Mouse (Mus musculus) hindbrain, embryonic 11.5 days (tissue): ENCODE results near the gene Gm19684. TPM values are rescaled to one million over a fixed set of nuclear protein-coding genes. Genes with fewer than 3 reads are reported as not detected.
"Not testable (repeated sequence)": the region's sequence is repeated elsewhere in the genome, so short reads cannot be mapped to it uniquely, and the experiment has no call there.

Experiments
- ATAC-seq: fragments of 200-750 bp; cut with Nextera tagmentation; 2 replicates; pipeline ENCODE4 v1.8.0; 2017; ENCODE audit warnings: mild to moderate bottlenecking, moderate TSS enrichment, moderate library complexity; ENCODE audit not compliant: low FRiP score
- DNase-seq: peaks from one replicate; pipeline ENCODE4 v3.0.0-alpha.2; 2015; ENCODE audit warnings: low spot score
- H3K27ac ChIP-seq: fragments of 300-500 bp; sonication (generic); 2 replicates; pipeline ENCODE4 v1.5.1; 2014; ENCODE audit warnings: mild to moderate bottlenecking, low read depth, low read length
- H3K27me3 ChIP-seq: fragments of 300-500 bp; sonication (generic); 2 replicates; pipeline ENCODE4 v1.6.1; 2014; ENCODE audit warnings: mild to moderate bottlenecking, low read length, moderate library complexity, mixed read lengths; ENCODE audit not compliant: control insufficient read depth, insufficient read depth
- H3K36me3 ChIP-seq: fragments of 300-500 bp; sonication (generic); 2 replicates; pipeline ENCODE4 v1.6.1; 2014; ENCODE audit warnings: mild to moderate bottlenecking, low read length, moderate library complexity, mixed read lengths; ENCODE audit not compliant: control insufficient read depth, insufficient read depth
- H3K4me1 ChIP-seq: fragments of 300-500 bp; sonication (generic); replicated peaks from 2 replicates; pipeline ENCODE4 v1.6.1; 2014; ENCODE audit warnings: low read length, mixed read lengths; ENCODE audit not compliant: control insufficient read depth, insufficient read depth
- H3K4me2 ChIP-seq: fragments of 300-500 bp; sonication (generic); replicated peaks from 2 replicates; pipeline ENCODE4 v1.6.1; 2014; ENCODE audit warnings: mild to moderate bottlenecking, low read depth, low read length
- H3K4me3 ChIP-seq: fragments of 300-500 bp; sonication (generic); 2 replicates; pipeline ENCODE4 v1.5.1; 2014; ENCODE audit warnings: low read depth, low read length
- H3K9ac ChIP-seq: fragments of 300-500 bp; sonication (generic); 2 replicates; pipeline ENCODE4 v1.6.1; 2014; ENCODE audit warnings: low read depth, low read length
- H3K9me3 ChIP-seq: fragments of 300-500 bp; sonication (generic); 2 replicates; pipeline ENCODE4 v1.6.1; 2016; ENCODE audit warnings: low read length; ENCODE audit not compliant: control insufficient read depth
- WGBS: fragments of 180-500 bp; shearing (Covaris S2); extraction: QIAGEN DNeasy Blood & Tissue Kit; methylation state at CpG from one replicate; pipeline ENCODE4 v1.1.7; 2014; 5-methylcytosine and 5-hydroxymethylcytosine counted together
- polyA plus RNA-seq: library from polyadenylated mRNA; unstranded; fragments of >200 nt; fragmentation: Nextera tagmentation; extraction: Ambion mirVana; gene quantifications from 2 replicates; pipeline ENCODE4 v1.2.1, GENCODE M21; 2014

Gm19684 gene
- polyA plus RNA-seq = not detected in 2 replicates

DNA sequence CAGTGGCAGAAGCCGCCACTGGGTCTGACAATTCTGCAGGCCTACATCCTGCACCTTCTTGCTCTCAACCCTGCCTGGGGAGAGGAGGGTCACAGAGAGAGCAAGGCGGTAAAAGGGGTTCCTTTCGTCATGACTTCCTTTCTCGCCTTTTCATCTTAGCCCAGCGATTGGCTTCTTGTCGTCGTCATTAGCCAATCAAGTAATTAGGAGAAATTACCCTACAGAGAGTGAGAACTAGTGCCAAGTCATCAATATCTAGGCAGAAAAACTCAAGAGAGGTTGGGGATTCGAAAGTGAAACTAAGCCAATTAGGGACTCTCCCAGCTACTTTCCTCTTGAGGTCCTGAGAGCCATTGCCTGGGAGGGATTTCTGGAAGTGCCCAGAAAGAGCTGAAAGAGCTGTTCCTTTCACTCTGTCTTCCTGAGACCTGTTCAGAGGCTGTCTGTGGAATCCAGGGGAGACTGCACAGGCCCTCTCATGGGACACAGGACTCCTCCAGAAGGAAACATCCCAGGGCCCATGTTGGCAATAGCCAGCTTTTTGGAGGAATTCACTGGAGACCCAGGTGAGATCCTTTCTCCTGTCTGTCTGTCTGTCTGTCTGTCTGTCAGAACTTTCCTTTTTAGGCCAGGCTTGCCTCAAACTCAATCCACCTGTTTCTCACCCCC lies at the start of gene Gm19684:
TSS of gene Gm19684 (plus strand) at position 327 of the 669 bp plus-strand sequence.
- H3K4me3 ChIP-seq, ATAC-seq, H3K4me1 ChIP-seq, H3K4me2 ChIP-seq, H3K9ac ChIP-seq, H3K36me3 ChIP-seq, H3K27ac ChIP-seq, H3K9me3 ChIP-seq, H3K27me3 ChIP-seq: not testable (repeated sequence)
- 10% methylated on average over 8 of the region's 8 CpGs for WGBS
- DNase-seq = peak; percentile 14

- DNase-seq, H3K9ac ChIP-seq, H3K4me1 ChIP-seq, H3K27ac ChIP-seq, ATAC-seq, H3K4me2 ChIP-seq, H3K9me3 ChIP-seq, H3K36me3 ChIP-seq, H3K27me3 ChIP-seq, H3K4me3 ChIP-seq: not testable (repeated sequence)
Measured at GRCm38 (mm10) chr17:36081901-36082300, 39.6 kb upstream of the Gm19684 start.

GRCm38 (mm10) chr17:36082519-36083232 lies 38.8 kb upstream of the Gm19684 start:
- peak overlapping the region; percentile 47 for H3K4me3 ChIP-seq
- H3K27ac ChIP-seq, H3K4me1 ChIP-seq, H3K36me3 ChIP-seq, H3K27me3 ChIP-seq, ATAC-seq, H3K9ac ChIP-seq, H3K9me3 ChIP-seq: not testable (repeated sequence)
- H3K4me2 ChIP-seq = peak overlapping the region; percentile 98
- DNase-seq = peak; percentile 3
- 42% methylated on average over 5 of the region's 6 CpGs for WGBS

DNA sequence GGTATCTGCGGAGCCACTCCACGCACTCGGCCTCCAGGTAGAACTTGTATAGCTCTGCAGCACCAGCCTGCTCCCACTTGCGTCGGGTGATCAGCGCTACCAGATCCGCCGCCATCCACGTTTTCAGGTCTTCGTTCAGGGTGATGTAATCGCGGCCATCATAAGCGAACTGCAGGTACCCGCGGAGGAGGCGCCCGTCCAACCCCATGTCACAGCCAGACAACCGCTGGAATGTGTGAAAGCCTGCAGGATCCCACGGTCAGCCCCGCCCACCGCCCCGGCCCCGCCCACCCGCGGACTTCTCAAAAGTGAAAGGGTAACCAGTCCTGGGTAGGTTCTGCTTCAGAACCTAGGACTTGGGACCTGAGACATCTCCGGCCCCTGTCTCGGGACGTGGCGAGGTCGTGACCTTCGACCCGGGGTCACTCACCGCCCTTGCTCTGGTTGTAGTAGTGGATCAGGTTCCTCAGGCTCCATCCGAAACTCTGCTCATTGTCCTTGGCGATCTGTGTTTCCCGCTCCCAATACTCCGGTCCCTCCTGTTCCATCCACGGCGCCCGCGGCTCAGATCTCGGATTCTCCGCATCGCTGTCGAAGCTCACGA lies 38.1 kb upstream of the Gm19684 start:
- H3K9me3 ChIP-seq = no peaks in the 10 kb centered on the region
- ATAC-seq (peak; percentile 85), DNase-seq (no peak)
- H3K36me3 ChIP-seq = no peaks in the 10 kb centered on the region
- peak overlapping the region; percentile 47 for H3K4me3 ChIP-seq
- peak overlapping the region; percentile 98 for H3K4me2 ChIP-seq
- H3K9ac ChIP-seq = peak overlapping the region; percentile 51
- no peaks in the 10 kb centered on the region for H3K4me1 ChIP-seq
- WGBS = under 1% methylated on average over 46 of the region's 46 CpGs
- no peak overlapping the region for H3K27ac ChIP-seq
- 0 out of 2 replicates have a peak, but pooled peaks cover 2% of the 10 kb centered on the region for H3K27me3 ChIP-seq

DNA sequence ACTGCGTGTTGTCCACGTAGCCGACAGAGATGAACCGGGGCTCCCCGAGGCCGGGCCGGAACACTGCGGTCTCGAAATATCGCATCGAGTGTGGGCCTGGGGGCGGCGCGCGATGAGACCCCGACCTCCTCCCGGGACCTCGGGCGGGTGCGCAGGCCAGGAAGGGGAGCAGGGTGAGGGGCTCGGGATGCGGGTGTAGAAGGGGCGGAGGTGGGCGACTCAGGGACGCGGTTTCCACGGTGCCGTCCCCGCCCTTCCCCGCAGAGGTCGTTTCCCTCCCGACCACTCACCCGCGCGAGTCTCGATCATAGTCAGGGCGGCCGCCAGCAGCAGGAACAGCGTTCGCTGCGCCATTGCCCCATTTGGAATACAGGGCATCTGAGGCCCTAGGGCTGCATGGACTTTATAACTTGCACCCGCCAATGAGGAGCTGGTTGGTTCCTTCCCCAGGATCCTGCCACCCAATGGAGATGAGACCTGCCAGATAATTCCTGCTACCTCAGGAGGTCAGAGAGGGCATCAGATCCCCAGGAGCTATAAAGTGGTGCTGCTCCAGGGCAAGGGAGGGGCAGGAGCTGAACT lies 37.5 kb upstream of the Gm19684 start:
- ATAC-seq (peak; percentile 77), DNase-seq (peak; percentile 64)
- H3K4me3 ChIP-seq = peak overlapping the region; percentile 47
- H3K9ac ChIP-seq = peak overlapping the region; percentile 51
- H3K4me2 ChIP-seq = peak overlapping the region; percentile 98
- H3K27me3 ChIP-seq = 0 out of 2 replicates have a peak, but pooled peaks cover 2% of the 10 kb centered on the region
- no peaks in the 10 kb centered on the region for H3K9me3 ChIP-seq
- H3K4me1 ChIP-seq = no peaks in the 10 kb centered on the region
- H3K36me3 ChIP-seq = no peaks in the 10 kb centered on the region
- no peak overlapping the region for H3K27ac ChIP-seq
- 0% methylated on average over 31 of the region's 42 CpGs for WGBS

DNA sequence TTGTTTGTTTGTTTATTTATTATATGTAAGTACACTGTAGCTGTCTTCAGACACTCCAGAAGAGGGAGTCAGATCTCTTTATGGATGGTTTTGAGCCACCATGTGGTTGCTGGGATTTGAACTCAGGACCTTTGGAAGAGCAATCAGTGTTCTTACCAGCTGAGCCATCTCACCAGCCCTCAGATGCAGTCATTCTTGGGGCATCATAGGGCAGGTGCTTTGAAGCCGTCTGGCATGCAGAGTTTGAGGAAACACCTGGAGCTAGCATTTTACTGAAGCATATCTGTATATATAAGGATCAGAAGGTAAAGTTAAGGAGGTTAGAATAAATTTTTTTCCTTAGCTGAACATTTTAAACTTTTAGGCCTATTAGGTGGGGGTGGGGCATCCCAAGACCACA lies 35.5 kb upstream of the Gm19684 start:
- DNase-seq, H3K4me1 ChIP-seq, H3K36me3 ChIP-seq, H3K4me2 ChIP-seq, H3K9me3 ChIP-seq, H3K9ac ChIP-seq, H3K27me3 ChIP-seq, H3K4me3 ChIP-seq, H3K27ac ChIP-seq, ATAC-seq: not testable (repeated sequence)
- WGBS = 70% methylated on average over 1 of the region's 1 CpGs

GRCm38 (mm10) chr17:36091933-36092332 lies 29.5 kb upstream of the Gm19684 start:
- WGBS = no CpG with 5 or more reads among the region's 2 CpGs
- DNase-seq, H3K4me3 ChIP-seq, H3K4me1 ChIP-seq, ATAC-seq, H3K4me2 ChIP-seq, H3K9ac ChIP-seq, H3K36me3 ChIP-seq, H3K9me3 ChIP-seq, H3K27me3 ChIP-seq, H3K27ac ChIP-seq: not testable (repeated sequence)

GRCm38 (mm10) chr17:36092520-36092919 lies 29.0 kb upstream of the Gm19684 start:
- not testable (repeated sequence) for H3K36me3 ChIP-seq, H3K4me3 ChIP-seq, H3K9ac ChIP-seq, H3K27ac ChIP-seq, DNase-seq, H3K4me1 ChIP-seq, ATAC-seq, H3K27me3 ChIP-seq, H3K9me3 ChIP-seq, H3K4me2 ChIP-seq
